Mouse (Mus musculus) brain, embryonic 18.5 days (tissue): ENCODE measurements around the gene Tle4.

Experiments
- DNase-seq: peaks from one replicate; pipeline ENCODE4 v3.0.0-alpha.2; 2012; ENCODE audit warnings: low read depth, low spot score

Tle4 gene

DNA sequence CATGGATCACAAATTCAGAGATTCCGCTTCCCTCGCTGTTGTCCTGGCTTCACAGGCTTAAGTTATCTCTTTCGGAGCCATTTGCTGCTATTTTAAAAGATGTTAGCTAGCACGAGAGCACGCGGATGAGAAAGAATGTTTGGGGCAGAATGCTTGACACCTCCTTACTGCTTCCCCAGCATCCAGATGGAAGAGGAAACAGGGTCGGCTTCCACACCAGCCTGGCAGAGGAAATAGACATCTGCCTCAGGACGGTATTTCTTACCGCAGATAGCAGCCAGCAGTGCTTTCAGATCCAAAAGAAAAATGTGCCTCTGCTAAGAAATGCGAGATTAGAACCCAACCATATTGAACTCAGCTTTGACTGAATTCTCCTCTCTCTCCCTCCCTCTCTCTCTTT is 191.2 kb downstream of the Tle4 start:
- DNase-seq = no peak
